Mouse (Mus musculus) heart, postnatal 0 days (tissue): ENCODE data around the gene Ttc28.

Source experiments
- CTCF ChIP-seq: IDR thresholded peaks from 2 replicates; pipeline ENCODE4 v1.5.1; 2016; ENCODE audit warnings: antibody characterized with exemption, control low read depth, low read depth
- EP300 ChIP-seq: IDR thresholded peaks from 2 replicates; pipeline ENCODE4 v1.6.1; 2016; ENCODE audit warnings: antibody characterized with exemption, low read depth

DNA sequence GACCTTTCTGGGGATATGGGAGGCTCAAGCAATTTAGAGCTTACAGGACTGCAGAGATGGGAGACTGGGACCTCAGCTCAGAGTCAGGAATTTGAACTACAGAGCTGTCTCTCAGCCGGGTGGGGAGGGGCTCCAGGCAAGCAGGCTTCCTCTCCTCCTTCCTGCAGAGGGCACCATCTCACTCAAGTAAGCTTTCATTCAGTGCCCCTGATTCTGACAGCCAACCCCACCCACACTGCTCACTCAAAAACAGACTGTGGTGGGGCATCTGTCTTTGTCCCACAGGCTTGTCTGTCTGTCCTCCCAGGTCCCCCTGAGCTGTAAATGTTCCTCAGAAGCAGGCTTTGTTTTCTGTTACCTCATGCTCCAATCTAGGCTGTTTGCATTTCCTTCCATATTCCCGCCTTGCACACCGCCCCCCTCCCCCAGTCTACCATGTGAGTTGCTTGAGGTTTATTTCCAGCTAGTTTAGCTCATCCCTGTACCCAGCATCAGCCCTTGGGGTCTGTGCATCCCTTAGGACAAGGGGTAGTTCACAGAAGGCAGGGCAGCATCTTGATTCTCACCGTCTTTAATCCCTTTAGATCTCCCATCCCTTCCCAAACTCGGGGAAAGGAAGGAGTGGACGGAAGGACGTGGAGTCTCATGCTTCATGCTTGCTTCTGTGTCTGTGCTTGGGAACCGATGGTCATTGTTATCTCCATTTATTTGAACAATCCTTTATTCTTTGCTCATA, 328.5 kb downstream of the Ttc28 start:
- TF ChIP-seq CTCF: peak; percentile 45
- TF ChIP-seq EP300: no peak
